Mouse (Mus musculus) forebrain, embryonic 16.5 days (tissue): ENCODE measurements around the gene Tmem240. TPM values are rescaled to one million over a fixed set of nuclear protein-coding genes. Genes with fewer than 3 reads are reported as not detected.

Experiments
- ATAC-seq: fragments of 200-750 bp; cut with Nextera tagmentation; 2 replicates; pipeline ENCODE4 v1.8.0; 2017; ENCODE audit warnings: mild to moderate bottlenecking, moderate library complexity
- H3K27ac ChIP-seq: fragments of 300-500 bp; sonication (generic); 2 replicates; pipeline ENCODE4 v1.5.1; 2014; ENCODE audit warnings: low read length, control low read depth
- H3K27me3 ChIP-seq: fragments of 300-500 bp; sonication (generic); replicated peaks from 2 replicates; pipeline ENCODE4 v1.6.1; 2014; ENCODE audit warnings: low read length; ENCODE audit not compliant: control insufficient read depth, insufficient read depth
- H3K36me3 ChIP-seq: fragments of 300-500 bp; sonication (generic); 2 replicates; pipeline ENCODE4 v1.6.1; 2014; ENCODE audit not compliant: control insufficient read depth, insufficient read depth
- H3K4me1 ChIP-seq: fragments of 300-500 bp; sonication (generic); replicated peaks from 2 replicates; pipeline ENCODE4 v1.6.1; 2014; ENCODE audit warnings: low read length; ENCODE audit not compliant: control insufficient read depth, insufficient read depth
- H3K4me2 ChIP-seq: fragments of 300-500 bp; sonication (generic); 2 replicates; pipeline ENCODE4 v1.6.1; 2014; ENCODE audit warnings: mild to moderate bottlenecking, low read length, control low read depth
- H3K4me3 ChIP-seq: fragments of 300-500 bp; sonication (generic); replicated peaks from 2 replicates; pipeline ENCODE4 v1.5.1; 2014; ENCODE audit warnings: mild to moderate bottlenecking, low read length, control low read depth
- H3K9ac ChIP-seq: fragments of 300-500 bp; sonication (generic); replicated peaks from 2 replicates; pipeline ENCODE4 v1.6.1; 2014; ENCODE audit warnings: low read depth, low read length, control low read depth
- H3K9me3 ChIP-seq: fragments of 300-500 bp; sonication (generic); 2 replicates; pipeline ENCODE4 v1.6.1; 2016; ENCODE audit warnings: low read length; ENCODE audit not compliant: control insufficient read depth
- WGBS: fragments of 180-500 bp; shearing (Covaris S2); extraction: QIAGEN DNeasy Blood & Tissue Kit; methylation state at CpG from one replicate; pipeline ENCODE4 v1.1.7; 2014; 5-methylcytosine and 5-hydroxymethylcytosine counted together
- polyA plus RNA-seq: library from polyadenylated mRNA; unstranded; fragments of >200 nt; fragmentation: Nextera tagmentation; extraction: Ambion mirVana; gene quantifications from 2 replicates; pipeline ENCODE4 v1.2.1, GENCODE M21; 2015

The Tmem240 gene
- polyA plus RNA-seq, 1 experiment from 2014 or later: 11.4 TPM

DNA sequence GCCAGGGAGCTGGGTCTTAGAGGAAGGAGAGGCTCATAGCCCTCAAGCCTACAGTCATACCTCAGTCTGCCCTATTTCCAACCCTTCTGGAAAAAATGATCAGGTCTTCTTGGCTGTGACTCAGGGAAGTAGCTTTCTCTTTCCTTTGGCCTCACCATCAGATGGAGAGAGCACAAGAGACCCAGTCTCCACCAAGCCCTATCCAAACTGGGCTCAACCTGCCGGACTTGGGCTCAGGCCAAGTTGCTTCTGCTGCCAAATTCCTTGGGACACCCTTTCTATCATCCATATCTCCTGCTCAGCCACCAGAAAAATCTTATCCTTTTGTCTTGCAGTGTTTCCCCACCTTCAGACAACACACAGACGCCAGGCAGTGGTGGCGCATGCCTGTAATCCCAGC lies 41.3 kb downstream of the Tmem240 start:
- 73% methylated on average over 3 of the region's 3 CpGs for WGBS
- Histone ChIP-seq H3K9me3 (no peaks in the 10 kb centered on the region), H3K4me2 (no peak overlapping the region), H3K9ac (no peak overlapping the region), H3K4me3 (no peak overlapping the region), H3K27me3 (peaks cover 8% of the 10 kb centered on the region), H3K4me1 (peaks cover 19% of the 10 kb centered on the region), H3K27ac (peak overlapping the region; percentile 33), H3K36me3 (no peaks in the 10 kb centered on the region)
- no peak for ATAC-seq

DNA sequence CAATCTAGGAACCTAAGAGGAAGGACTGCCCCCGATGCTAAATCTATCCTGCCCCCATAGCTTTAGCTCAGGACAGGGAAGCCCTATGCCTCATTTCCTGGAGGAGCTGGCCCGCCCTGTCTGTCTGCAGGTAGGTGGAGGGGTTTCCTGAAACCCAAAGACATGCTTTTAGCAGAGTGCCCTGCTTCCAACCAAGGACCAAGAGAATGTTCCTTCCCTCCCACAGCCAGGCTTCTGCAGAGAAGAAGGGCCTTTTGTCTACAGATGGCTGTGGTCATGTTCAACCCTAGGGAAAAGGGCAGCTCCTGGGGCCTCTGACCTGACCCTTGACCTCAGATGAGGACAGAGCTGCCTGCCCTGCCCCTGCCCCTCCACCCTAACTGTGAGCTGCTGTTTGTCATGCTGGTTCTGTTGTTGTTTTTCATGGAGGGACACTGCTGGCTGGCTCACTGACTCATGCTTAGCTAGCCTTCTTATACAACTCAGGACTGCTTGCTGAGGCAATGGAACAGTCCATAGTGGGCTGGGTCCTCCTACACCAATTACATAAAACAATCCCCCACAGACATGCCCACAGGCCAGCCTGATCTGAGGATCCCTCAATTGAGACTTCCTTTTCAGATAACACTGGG lies 42.2 kb downstream of the Tmem240 start:
- ATAC-seq: no peak
- H3K27me3 ChIP-seq: peaks cover 8% of the 10 kb centered on the region
- 63% methylated on average over 2 of the region's 2 CpGs for WGBS
- H3K9me3 ChIP-seq: no peaks in the 10 kb centered on the region
- no peak overlapping the region for H3K9ac ChIP-seq
- H3K4me1 ChIP-seq: peaks cover 19% of the 10 kb centered on the region
- no peaks in the 10 kb centered on the region for H3K36me3 ChIP-seq
- no peak overlapping the region for H3K4me2 ChIP-seq
- no peak overlapping the region for H3K4me3 ChIP-seq
- H3K27ac ChIP-seq: no peak overlapping the region

DNA sequence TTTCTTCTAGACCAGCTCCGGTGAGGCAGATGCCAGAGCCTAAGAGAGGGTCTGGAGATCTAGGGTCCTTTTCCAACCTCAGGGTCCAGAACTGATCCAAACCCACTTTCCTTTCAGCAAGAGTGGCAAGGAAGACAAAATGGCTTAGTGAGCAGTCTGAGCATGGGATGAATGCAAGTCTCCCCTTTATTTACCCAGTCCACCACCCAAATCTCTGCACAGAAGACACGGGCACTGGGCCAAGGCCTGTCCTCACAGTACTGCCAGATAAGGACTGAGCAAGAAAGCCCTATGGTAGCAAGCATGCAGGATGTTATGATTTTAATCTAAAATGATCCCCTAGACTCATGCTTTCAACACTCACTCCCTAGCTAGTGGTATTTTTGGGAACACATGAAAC lies 43.2 kb downstream of the Tmem240 start:
- no peaks in the 10 kb centered on the region for H3K9me3 ChIP-seq
- no peak overlapping the region for H3K27ac ChIP-seq
- WGBS: 80% methylated on average over 2 of the region's 2 CpGs
- no peaks in the 10 kb centered on the region for H3K36me3 ChIP-seq
- no peak overlapping the region for H3K4me2 ChIP-seq
- no peak for ATAC-seq
- H3K27me3 ChIP-seq: peaks cover 5% of the 10 kb centered on the region
- peaks cover 19% of the 10 kb centered on the region for H3K4me1 ChIP-seq
- no peak overlapping the region for H3K9ac ChIP-seq
- no peak overlapping the region for H3K4me3 ChIP-seq

DNA sequence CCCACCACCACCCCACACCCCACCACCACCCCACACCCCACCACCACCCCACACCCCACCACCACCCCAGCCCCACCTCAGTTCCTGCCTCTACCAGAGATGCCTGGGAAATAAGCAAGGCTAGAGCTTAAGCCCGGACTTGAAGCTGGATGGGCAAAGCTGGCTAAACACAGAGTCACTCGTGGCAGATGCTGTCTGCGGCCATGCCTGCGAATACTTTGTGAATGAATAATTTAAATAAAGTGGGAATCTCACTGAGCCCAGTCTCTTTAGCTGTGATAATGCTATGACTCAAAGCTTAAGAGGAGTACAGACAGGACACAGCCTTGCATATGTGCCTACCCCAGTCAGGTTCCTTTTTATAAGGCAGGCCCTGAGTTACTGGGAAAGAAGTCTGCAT lies 44.9 kb downstream of the Tmem240 start:
- Histone ChIP-seq H3K4me3 (no peak overlapping the region), H3K36me3 (no peaks in the 10 kb centered on the region), H3K4me1 (peaks cover 21% of the 10 kb centered on the region), H3K27me3 (peaks cover 2% of the 10 kb centered on the region; the same call in 1 of the 2 replicates), H3K9me3 (no peaks in the 10 kb centered on the region), H3K4me2 (no peak overlapping the region), H3K27ac (no peak overlapping the region), H3K9ac (no peak overlapping the region)
- WGBS: 79% methylated on average over 4 of the region's 4 CpGs
- no peak for ATAC-seq

DNA sequence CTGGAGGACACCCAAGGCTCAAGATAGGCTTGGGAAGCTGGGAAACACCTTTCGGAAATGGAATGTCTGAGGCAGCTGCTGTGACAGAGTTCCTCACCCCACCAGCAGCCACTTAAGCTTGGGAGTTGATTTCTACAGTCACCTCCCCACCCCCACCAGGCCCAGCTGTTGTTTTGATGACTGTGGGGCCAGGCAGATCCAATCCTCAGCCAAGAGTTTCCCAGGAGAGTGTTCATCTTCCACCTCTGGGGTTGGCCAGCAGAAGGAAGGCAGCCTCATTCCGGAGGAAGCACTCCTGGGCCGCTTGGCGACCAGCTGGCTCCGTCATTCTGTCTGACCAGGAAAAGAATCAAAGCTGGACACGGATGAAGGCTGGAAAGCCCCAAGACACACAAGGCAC lies 46.3 kb downstream of the Tmem240 start:
- H3K4me3 ChIP-seq: no peak overlapping the region
- no peaks in the 10 kb centered on the region for H3K36me3 ChIP-seq
- no peaks in the 10 kb centered on the region for H3K27me3 ChIP-seq
- no peaks in the 10 kb centered on the region for H3K9me3 ChIP-seq
- H3K9ac ChIP-seq: no peak overlapping the region
- peaks cover 15% of the 10 kb centered on the region for H3K4me1 ChIP-seq
- H3K4me2 ChIP-seq: no peak overlapping the region
- H3K27ac ChIP-seq: no peak overlapping the region
- ATAC-seq: no peak
- 44% methylated on average over 6 of the region's 6 CpGs for WGBS

DNA sequence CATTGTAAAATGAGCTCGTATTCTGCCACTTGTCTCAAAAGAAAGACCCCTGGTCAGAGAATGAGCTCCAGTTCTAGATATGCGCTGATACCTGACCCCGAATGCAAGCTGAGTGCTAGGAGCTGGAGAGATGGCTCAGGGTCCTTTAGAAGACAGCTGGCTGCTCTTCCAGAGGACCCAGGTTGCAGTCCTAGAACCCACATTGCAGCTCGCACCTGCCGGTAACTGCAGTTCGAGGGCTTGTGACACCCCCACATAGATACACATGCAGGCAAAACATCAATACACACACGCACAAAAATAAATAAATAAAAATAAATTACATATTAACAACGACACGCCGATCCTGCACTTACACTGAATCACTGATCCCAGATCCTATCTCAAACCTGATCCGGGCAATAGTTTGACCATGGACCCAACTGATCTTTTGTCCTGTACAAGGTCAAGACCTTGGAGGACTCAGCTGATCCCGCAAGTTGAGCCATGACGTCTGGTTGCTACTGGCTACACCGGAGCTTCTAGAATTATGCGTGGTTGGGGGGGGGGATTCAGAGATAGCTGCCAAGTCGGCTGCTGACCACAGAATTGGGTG lies 49.0 kb downstream of the Tmem240 start:
- Histone ChIP-seq H3K4me2 (peak overlapping the region; percentile 75), H3K27ac (peak overlapping the region; percentile 87), H3K9me3 (no peaks in the 10 kb centered on the region), H3K27me3 (no peaks in the 10 kb centered on the region), H3K4me3 (peak overlapping the region; percentile 60), H3K9ac (peak overlapping the region; percentile 89), H3K4me1 (peaks cover 14% of the 10 kb centered on the region), H3K36me3 (no peaks in the 10 kb centered on the region)
- 40% methylated on average over 16 of the region's 16 CpGs for WGBS
- ATAC-seq: 0 out of 2 replicates have a peak, but pooled peaks have one; percentile 14

DNA sequence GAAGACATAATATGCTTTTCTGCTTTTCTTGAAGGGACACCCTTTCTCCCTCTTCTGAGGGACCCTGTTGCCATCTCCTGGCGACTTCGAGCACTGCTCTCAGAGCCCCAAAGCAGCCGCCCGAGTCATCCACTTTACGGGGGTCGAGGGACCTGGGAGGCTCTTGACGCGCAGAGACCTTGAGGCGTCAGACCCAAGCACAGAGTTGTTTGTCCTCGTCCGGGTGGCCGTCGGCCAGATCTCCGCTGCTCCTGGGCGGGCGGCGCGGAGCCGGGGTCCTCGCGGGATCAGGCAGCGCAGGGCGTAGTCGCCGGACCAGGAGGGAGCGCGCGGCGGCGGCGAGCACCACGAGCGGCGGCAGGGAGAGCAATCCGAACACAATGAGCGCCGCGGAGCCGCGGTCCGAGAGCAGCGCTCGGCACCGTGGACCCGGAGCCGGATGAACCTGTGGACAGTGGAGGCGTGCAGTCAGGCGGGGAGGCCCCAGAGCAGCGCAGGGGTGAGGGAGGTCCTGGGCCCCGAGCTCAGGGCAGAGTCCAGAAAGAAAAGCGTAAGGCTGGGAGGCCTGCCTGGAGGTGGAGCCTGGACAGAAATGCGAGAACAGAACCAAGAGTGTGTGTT lies 49.6 kb downstream of the Tmem240 start:
- peak overlapping the region; percentile 75 for H3K4me2 ChIP-seq
- under 1% methylated on average over 52 of the region's 52 CpGs for WGBS
- peak; percentile 90 for ATAC-seq
- peaks cover 14% of the 10 kb centered on the region for H3K4me1 ChIP-seq
- no peaks in the 10 kb centered on the region for H3K9me3 ChIP-seq
- peak overlapping the region; percentile 89 for H3K9ac ChIP-seq
- H3K27me3 ChIP-seq: no peaks in the 10 kb centered on the region
- no peaks in the 10 kb centered on the region for H3K36me3 ChIP-seq
- peak overlapping the region; percentile 60 for H3K4me3 ChIP-seq
- H3K27ac ChIP-seq: peak overlapping the region; percentile 87

DNA sequence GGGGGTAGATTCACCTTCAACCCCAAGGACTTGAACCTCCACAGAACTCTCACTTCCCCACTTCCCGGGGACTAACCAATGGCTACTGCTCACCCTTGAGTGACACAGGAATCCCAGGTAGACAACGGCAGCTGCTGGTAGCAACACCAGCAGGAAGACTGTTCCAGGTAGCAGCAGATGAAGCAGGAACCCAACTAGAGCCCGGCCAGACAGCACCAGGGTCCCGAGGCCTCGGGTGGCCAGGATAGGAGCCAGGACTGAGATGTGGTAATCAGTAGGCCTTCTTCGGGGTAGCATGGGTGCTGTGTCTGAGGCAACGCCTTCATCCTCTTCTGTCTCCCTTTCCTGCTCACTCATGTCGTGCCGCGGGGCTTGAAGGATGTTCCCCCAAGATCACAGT lies 50.6 kb downstream of the Tmem240 start:
- ATAC-seq: no peak

DNA sequence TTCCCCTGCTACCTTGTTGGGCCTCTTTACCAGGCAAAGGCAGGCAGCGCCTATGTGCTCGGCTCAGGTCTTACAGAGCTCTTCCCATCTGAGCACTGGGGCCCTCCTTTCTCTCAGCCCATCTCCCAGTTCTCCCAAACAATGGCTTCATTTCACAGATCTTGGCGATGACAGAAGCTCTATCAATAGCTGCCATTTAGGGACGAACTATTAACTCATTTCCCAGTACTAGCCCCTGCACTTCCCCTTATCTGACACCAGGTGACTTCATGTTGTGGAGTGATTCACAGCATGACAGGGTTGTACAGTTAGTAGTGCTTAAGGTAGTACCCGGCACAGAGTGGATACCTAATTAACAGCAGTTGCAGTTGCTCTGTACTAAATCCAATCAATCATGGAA lies 51.2 kb downstream of the Tmem240 start, which contains the start of gene Tmem88b:
TSS of gene Tmem88b (minus strand) at position 56 of the 400 bp plus-strand sequence.
- 0 out of 2 replicates have a peak, but pooled peaks cover 2% of the 10 kb centered on the region for H3K27me3 ChIP-seq
- H3K27ac ChIP-seq: no peak within 1 kb of the TSS
- no peaks in the 10 kb centered on the region for H3K9me3 ChIP-seq
- peak within 1 kb of the TSS; percentile 60 for H3K4me3 ChIP-seq
- no peak for ATAC-seq
- peaks cover 14% of the 10 kb centered on the region for H3K4me1 ChIP-seq
- 60% methylated on average over 5 of the region's 5 CpGs for WGBS
- no peaks in the 10 kb centered on the region for H3K36me3 ChIP-seq
- peak within 1 kb of the TSS; percentile 75 for H3K4me2 ChIP-seq
- peak within 1 kb of the TSS; percentile 89 for H3K9ac ChIP-seq

More for the DNA sequence above, 50.6 kb downstream of the Tmem240 start:
- H3K9ac ChIP-seq: no peak overlapping the region
- H3K4me3 ChIP-seq: no peak overlapping the region
- H3K4me2 ChIP-seq: no peak overlapping the region
- no peak overlapping the region for H3K27ac ChIP-seq
- H3K36me3 ChIP-seq: no peaks in the 10 kb centered on the region
- H3K4me1 ChIP-seq: peaks cover 14% of the 10 kb centered on the region
- 0 out of 2 replicates have a peak, but pooled peaks cover 1% of the 10 kb centered on the region for H3K27me3 ChIP-seq
- no peaks in the 10 kb centered on the region for H3K9me3 ChIP-seq
- 83% methylated on average over 10 of the region's 10 CpGs for WGBS
